Mouse (Mus musculus) heart, adult 2 months (tissue): ENCODE results near the gene Adam1a. TPM values are rescaled to one million over a fixed set of nuclear protein-coding genes. Genes with fewer than 3 reads are reported as not detected.

Source experiments
- DNase-seq, 2 experiments: peaks; one replicate each; pipeline ENCODE4 v3.0.0; 2021
- H3K27ac ChIP-seq: fragments of 200-600 bp; 2 replicates; pipeline ENCODE4 v1.8.1; 2022
- H3K27me3 ChIP-seq: fragments of 200-500 bp; 2 replicates; pipeline ENCODE4 v1.6.1; 2012; ENCODE audit warnings: mild to moderate bottlenecking, low read length, inconsistent platforms, mixed read lengths; ENCODE audit not compliant: control insufficient read depth, insufficient read depth
- H3K36me3 ChIP-seq: fragments of 200-500 bp; 2 replicates; pipeline ENCODE4 v1.6.1; 2012; ENCODE audit warnings: low read length, inconsistent platforms; ENCODE audit not compliant: control insufficient read depth, insufficient read depth
- H3K4me1 ChIP-seq: fragments of 200-500 bp; 2 replicates; pipeline ENCODE4 v1.6.1; 2011; ENCODE audit warnings: low read length; ENCODE audit not compliant: control insufficient read depth, insufficient read depth
- H3K4me3 ChIP-seq: fragments of 200-600 bp; 2 replicates; pipeline ENCODE4 v1.8.1; 2022
- H3K79me2 ChIP-seq: fragments of 200-500 bp; replicated peaks from 2 replicates; pipeline ENCODE4 v1.6.1; 2012; ENCODE audit warnings: mild to moderate bottlenecking, inconsistent platforms, low read length, moderate library complexity, mixed read lengths; ENCODE audit not compliant: control insufficient read depth, insufficient read depth
- H3K9ac ChIP-seq: fragments of 200-500 bp; 2 replicates; pipeline ENCODE4 v1.6.1; 2012; ENCODE audit warnings: low read depth, mild to moderate bottlenecking, control low read depth, inconsistent platforms, low read length, mixed read lengths
- CTCF ChIP-seq: fragments of 200-600 bp; IDR thresholded peaks from 2 replicates; pipeline ENCODE4 v1.8.1; 2022; ENCODE audit warnings: antibody characterized with exemption, mild to moderate bottlenecking, moderate library complexity
- EP300 ChIP-seq: fragments of 200-500 bp; IDR thresholded peaks from 2 replicates; pipeline ENCODE4 v1.6.1; 2011; ENCODE audit warnings: low read depth, low read length, control low read depth; ENCODE audit not compliant: insufficient read depth
- POLR2A ChIP-seq: fragments of 200-500 bp; IDR thresholded peaks from 2 replicates; pipeline ENCODE4 v1.6.1; 2011; ENCODE audit warnings: mild to moderate bottlenecking, low read depth, low read length, control low read depth; ENCODE audit not compliant: insufficient read depth
- WGBS: fragments of 180-500 bp; shearing (Covaris S2); methylation state at CpG from one replicate; pipeline ENCODE4 v1.1.7; 2018; 5-methylcytosine and 5-hydroxymethylcytosine counted together
- intact Hi-C: fragments of 180-260 bp; cut with DNase I; formaldehyde crosslinking; loops from one replicate; pipeline ENCODE4 v1.15.1; 2025
- polyA plus RNA-seq: library from polyadenylated mRNA; depleted of rRNA; stranded (reverse); fragments of >200 nt; gene quantifications from 2 replicates; pipeline ENCODE4 v1.2.3, GENCODE M21; 2012
- total RNA-seq, 2 experiments: library from RNA; stranded (reverse); gene quantifications; 2 replicates each; pipeline ENCODE4 v1.2.3; 2021

Gene Adam1a
- total and polyA plus RNA-seq, 3 experiments: 1.0 to 3.4 (median 2.5) TPM

DNA sequence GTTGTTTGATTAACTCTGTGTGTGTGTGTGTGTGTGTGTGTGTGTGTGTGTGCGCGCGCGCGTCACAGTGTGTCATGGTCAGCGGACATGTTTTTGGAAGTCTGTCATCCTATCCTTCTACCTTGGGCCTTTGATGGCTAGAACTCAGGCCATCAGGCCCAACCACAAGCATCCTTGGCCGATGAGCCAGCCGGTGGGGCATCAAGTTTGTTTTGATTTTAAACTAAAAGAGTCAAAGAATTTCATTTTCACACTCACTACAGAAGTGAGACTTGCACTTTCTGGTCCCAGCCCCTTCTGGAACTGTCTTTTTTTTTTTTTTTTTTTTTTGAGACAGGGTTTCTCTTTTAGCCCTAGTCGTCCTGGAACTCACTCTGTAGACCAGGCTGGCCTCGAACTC is 39.7 kb upstream of the Adam1a start:
- TF ChIP-seq CTCF (no peak), EP300 (no peak), POLR2A (no peak)
- no peak overlapping the region; the same call in none of the 2 replicates for H3K27ac ChIP-seq
- no peak for DNase-seq
- intact Hi-C loops: loop anchor here (2.0 kb wide), 1 partner anchor 16 kb away; no protein-coding TSS in a partner anchor
- no peaks in the 10 kb centered on the region for H3K27me3 ChIP-seq
- peaks cover 7% of the 10 kb centered on the region for H3K36me3 ChIP-seq
- WGBS: 95% methylated on average over 10 of the region's 10 CpGs
- H3K9ac ChIP-seq: no peak overlapping the region
- H3K79me2 ChIP-seq: peaks cover 3% of the 10 kb centered on the region; the same call in 1 of the 2 replicates
- no peak overlapping the region for H3K4me3 ChIP-seq
- H3K4me1 ChIP-seq: peaks cover 23% of the 10 kb centered on the region

DNA sequence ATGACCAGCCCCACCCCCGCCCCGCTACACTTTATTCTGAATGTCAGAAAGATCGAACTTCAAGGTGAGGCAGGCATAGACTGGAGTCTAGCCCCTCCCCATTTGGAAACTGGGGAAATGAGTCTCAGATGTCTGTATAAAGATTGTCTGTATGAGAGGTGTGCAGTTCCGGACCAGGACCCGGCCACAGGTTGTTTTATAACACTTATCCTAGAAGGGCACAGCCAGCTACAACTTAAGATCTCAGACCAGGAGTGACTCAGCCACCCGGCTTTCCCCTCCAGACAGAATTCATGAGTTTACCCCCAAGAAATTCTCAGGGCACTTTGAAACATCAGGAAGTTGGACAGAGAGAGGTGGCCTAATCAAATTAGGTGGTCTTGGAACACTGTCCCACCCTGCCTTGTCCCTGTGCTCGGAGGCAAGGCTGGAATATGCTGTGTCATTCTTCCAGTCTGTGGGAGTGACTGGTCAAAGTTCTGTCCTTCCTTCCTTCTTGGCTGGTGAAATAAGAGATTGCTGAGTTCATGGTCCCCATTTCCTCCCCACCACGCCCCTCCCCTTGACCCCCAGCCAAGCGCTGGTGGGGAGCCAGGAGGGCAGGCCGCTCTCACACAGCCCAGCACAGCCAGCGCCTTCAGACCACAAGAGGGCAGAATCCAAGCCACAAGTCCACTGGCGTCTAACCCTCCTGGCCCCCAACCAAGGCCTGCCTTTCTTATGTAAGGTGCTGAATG is 38.7 kb upstream of the Adam1a start:
- Histone ChIP-seq H3K36me3 (peaks cover 7% of the 10 kb centered on the region), H3K27ac (peak overlapping the region; percentile 91), H3K27me3 (no peaks in the 10 kb centered on the region), H3K9ac (no peak overlapping the region), H3K4me1 (peaks cover 23% of the 10 kb centered on the region), H3K79me2 (peaks cover 3% of the 10 kb centered on the region; the same call in 1 of the 2 replicates), H3K4me3 (no peak overlapping the region)
- TF ChIP-seq EP300 (peak; percentile 94), CTCF (peak; percentile 87), POLR2A (no peak)
- peak; percentile 97 for DNase-seq
- intact Hi-C loops: loop anchor here (2.0 kb wide), 1 partner anchor 17 kb away; no protein-coding TSS in a partner anchor
- WGBS: 32% methylated on average over 12 of the region's 12 CpGs

DNA sequence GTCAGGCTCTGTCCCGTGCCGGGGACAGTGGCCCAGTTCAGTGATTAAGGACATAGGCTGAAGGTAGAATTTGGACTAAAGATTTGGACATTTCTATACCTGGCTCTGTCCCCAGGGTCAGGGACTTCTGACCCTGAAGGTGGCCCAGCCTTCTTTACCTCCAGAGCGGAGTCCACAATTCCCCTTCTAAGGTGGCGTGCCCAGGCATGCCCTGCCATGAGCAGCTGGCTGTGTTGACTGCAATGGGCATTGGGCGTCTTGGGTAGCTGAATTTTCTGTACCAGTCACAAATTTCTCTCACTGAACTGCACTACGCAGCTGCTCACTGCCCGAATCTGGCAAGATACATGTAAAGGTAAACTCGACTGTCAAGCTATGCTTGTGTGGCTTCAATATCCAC is 36.7 kb upstream of the Adam1a start:
- Histone ChIP-seq H3K9ac (no peak overlapping the region), H3K4me3 (no peak overlapping the region), H3K36me3 (peaks cover 6% of the 10 kb centered on the region), H3K27ac (no peak overlapping the region), H3K4me1 (peaks cover 20% of the 10 kb centered on the region), H3K27me3 (no peaks in the 10 kb centered on the region), H3K79me2 (no peaks in the 10 kb centered on the region)
- DNase-seq: no peak
- 92% methylated on average over 8 of the region's 8 CpGs for WGBS
- intact Hi-C loops: no loop called here
- TF ChIP-seq CTCF (no peak), POLR2A (no peak), EP300 (no peak)

DNA sequence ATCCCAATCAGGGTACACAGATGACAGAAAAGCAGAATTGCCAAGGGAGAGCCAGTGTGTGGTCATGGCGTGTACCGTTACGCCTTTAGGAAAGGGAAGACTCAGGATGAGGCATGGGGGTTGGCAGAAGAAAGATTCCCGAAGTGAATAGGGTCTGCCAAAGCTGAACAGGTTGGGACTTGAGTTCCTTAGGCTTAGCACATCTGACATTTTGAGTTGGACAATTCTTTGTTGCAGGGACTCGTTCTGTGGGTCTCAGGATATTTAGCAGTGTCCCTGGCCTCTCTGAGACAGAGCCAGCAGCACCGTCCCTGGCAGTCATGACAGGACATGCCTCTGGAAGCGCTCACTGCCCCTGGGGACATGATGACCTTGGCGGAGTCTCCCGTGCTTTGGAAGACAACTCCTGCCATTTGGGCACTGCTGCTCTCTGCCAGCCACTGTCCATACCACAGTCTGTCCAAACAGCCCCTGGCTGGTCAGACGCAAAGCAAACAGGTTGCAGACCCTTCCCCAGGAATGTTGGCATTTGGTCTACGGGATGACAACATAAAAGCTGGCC is 31.7 kb upstream of the Adam1a start:
- 49% methylated on average over 11 of the region's 11 CpGs for WGBS
- Histone ChIP-seq H3K36me3 (peaks cover 3% of the 10 kb centered on the region; the same call in 1 of the 2 replicates), H3K4me1 (peaks cover 4% of the 10 kb centered on the region), H3K9ac (no peak overlapping the region), H3K79me2 (no peaks in the 10 kb centered on the region; the same call in 1 of the 2 replicates), H3K4me3 (no peak overlapping the region), H3K27me3 (no peaks in the 10 kb centered on the region), H3K27ac (peak overlapping the region; percentile 65)
- intact Hi-C loops: no loop called here
- TF ChIP-seq EP300 (0 out of 2 replicates have a peak, but pooled peaks have one; percentile 44), CTCF (no peak), POLR2A (no peak)
- peak; percentile 57 to 69 for DNase-seq

DNA sequence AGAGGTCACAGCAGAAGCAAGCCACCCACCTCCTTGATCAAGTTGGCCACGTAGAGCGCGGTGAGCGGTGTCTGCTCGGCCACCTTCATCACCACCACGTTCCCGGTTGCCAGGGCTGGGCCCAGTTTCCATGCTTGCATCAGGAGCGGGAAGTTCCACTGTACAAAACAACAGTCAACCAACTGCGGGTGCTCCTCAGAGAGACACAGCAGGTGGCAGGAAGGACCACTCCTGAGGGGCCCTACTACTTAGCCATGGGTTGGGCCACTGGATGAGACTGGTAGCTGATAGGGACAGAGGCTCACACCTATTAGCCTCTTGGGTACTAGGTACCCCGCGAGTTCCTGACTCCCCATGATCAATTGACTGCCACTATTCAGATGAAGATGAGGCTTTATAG is 30.6 kb upstream of the Adam1a start:
- 93% methylated on average over 11 of the region's 11 CpGs for WGBS
- Histone ChIP-seq H3K4me3 (no peak overlapping the region), H3K36me3 (peaks cover 3% of the 10 kb centered on the region; the same call in 1 of the 2 replicates), H3K27ac (no peak overlapping the region), H3K79me2 (no peaks in the 10 kb centered on the region; the same call in 1 of the 2 replicates), H3K4me1 (peaks cover 4% of the 10 kb centered on the region), H3K27me3 (no peaks in the 10 kb centered on the region), H3K9ac (no peak overlapping the region)
- intact Hi-C loops: no loop called here
- TF ChIP-seq POLR2A: no peak
- TF ChIP-seq CTCF: no peak
- TF ChIP-seq EP300: no peak
- no peak for DNase-seq

DNA sequence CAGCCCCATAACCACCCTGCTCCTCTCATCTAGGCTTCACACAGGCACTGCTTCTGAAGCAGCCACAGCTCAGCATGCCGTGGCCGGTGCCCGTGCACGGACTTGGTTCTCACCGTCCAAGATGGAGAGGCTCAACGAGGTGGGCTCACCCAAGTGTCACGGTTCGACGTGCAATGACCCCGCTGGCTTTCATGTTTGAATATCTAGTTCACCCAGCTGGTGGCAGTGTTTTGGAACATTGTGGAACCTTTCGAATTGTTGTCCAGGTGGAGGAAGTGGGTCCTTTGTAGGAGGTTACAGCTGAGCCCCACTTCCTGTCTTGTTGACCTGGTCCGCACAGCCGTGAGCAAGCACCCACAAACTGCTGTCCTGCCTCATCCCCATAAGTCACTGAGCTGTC is 28.9 kb upstream of the Adam1a start:
- TF ChIP-seq CTCF (no peak), POLR2A (no peak), EP300 (no peak)
- Histone ChIP-seq H3K36me3 (peaks cover 3% of the 10 kb centered on the region; the same call in 1 of the 2 replicates), H3K27ac (no peak overlapping the region), H3K4me3 (no peak overlapping the region), H3K9ac (no peak overlapping the region), H3K27me3 (no peaks in the 10 kb centered on the region), H3K4me1 (peaks cover 4% of the 10 kb centered on the region), H3K79me2 (no peaks in the 10 kb centered on the region; the same call in 1 of the 2 replicates)
- WGBS: 86% methylated on average over 13 of the region's 13 CpGs
- intact Hi-C loops: no loop called here
- DNase-seq: no peak
